Mouse (Mus musculus): ENCODE results near the gene Sec24b. TPM values are rescaled to one million over a fixed set of nuclear protein-coding genes. Genes with fewer than 3 reads are reported as not detected.

The Sec24b gene
- total and polyA plus RNA-seq, 3 experiments = 27.9 to 96.0 (median 64.9) TPM

DNA sequence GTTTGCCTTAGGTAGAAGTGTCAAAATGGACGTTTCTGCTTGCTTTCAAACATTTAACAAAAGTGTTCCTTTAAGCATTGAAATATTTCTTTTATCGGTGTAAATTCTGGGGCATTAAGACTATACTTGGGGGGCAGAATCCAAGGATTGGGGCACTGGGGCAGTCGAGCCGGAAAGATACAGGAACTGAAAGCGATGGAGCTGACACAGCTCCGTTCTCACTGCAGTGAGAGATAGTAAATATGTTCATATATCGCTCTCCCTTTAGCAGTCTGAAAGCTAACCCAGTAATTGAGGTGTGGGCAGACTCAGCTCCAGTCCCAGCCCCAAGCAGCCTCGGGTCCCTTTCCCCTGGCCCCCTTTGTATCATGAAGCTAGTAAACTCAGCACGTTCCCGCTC is 92.3 kb downstream of the Sec24b start:
- no peaks in the 10 kb centered on the region for H3K27me3 ChIP-seq (ENCODE audit: insufficient read depth, low read length)
- H3K36me3 ChIP-seq (replicated peaks) = no peaks in the 10 kb centered on the region
- no peaks in the 10 kb centered on the region for H3K4me1 ChIP-seq (ENCODE audit: insufficient read depth, low read depth, low read length)
- TF ChIP-seq CTCF (IDR thresholded peaks at IDR 0.05; ENCODE audit: low read depth, low read length) = no peak
- TF ChIP-seq GATA1 (IDR thresholded peaks at IDR 0.05; ENCODE audit: borderline replicate concordance, low read length) = no peak
- no peak for TF ChIP-seq GATA2 (IDR thresholded peaks at IDR 0.05; ENCODE audit: borderline replicate concordance, low read depth, low read length)
- no peak for TF ChIP-seq POLR2AphosphoS5 (IDR thresholded peaks at IDR 0.05; ENCODE audit: insufficient replicate concordance, low read depth, low read length)
- TF ChIP-seq TAL1 (conservative IDR thresholded peaks at IDR 0.05; ENCODE audit: low read depth, low read length) = no peak
- ATAC-seq (ENCODE audit: extremely low read depth, insufficient number of reproducible peaks, low FRiP score, poor library complexity, severe bottlenecking) = no peak
- peaks cover 8% of the 10 kb centered on the region for H3K9me3 ChIP-seq (replicated peaks)
- DNase-seq (ENCODE audit: low spot score) = no peak
- no peak overlapping the region for H3K4me3 ChIP-seq (ENCODE audit: low read depth, low read length)

DNA sequence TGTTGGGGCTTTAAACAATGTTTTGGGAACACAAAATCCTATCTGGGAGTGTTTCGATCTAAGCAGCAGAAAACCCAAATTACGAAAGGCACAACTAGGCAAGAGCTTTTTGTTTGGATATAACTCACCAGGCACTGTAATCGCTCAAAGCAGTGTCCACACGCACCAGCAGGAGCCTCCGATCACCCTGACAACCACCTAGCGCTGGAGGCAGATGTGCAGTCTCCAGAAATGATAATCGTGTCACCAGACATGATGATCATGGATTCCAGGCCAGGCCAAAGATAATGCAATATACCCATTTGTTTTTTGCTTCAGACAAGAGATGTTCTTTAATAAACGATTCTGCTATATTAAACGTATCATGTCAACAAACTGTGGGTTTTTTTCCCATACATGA is 93.5 kb downstream of the Sec24b start:
- H3K9me3 ChIP-seq (replicated peaks) = peaks cover 8% of the 10 kb centered on the region
- no peaks in the 10 kb centered on the region for H3K27me3 ChIP-seq (ENCODE audit: insufficient read depth, low read length)
- no peaks in the 10 kb centered on the region for H3K4me1 ChIP-seq (ENCODE audit: insufficient read depth, low read depth, low read length)
- DNase-seq (ENCODE audit: low spot score) = no peak
- TF ChIP-seq GATA1 (IDR thresholded peaks at IDR 0.05; ENCODE audit: borderline replicate concordance, low read length) = no peak
- no peak for TF ChIP-seq CTCF (IDR thresholded peaks at IDR 0.05; ENCODE audit: low read depth, low read length)
- TF ChIP-seq TAL1 (conservative IDR thresholded peaks at IDR 0.05; ENCODE audit: low read depth, low read length) = no peak
- TF ChIP-seq GATA2 (IDR thresholded peaks at IDR 0.05; ENCODE audit: borderline replicate concordance, low read depth, low read length) = no peak
- TF ChIP-seq POLR2AphosphoS5 (IDR thresholded peaks at IDR 0.05; ENCODE audit: insufficient replicate concordance, low read depth, low read length) = no peak
- no peaks in the 10 kb centered on the region for H3K36me3 ChIP-seq (replicated peaks)
- H3K4me3 ChIP-seq (ENCODE audit: low read depth, low read length) = no peak overlapping the region
- no peak for ATAC-seq (ENCODE audit: extremely low read depth, insufficient number of reproducible peaks, low FRiP score, poor library complexity, severe bottlenecking)

DNA sequence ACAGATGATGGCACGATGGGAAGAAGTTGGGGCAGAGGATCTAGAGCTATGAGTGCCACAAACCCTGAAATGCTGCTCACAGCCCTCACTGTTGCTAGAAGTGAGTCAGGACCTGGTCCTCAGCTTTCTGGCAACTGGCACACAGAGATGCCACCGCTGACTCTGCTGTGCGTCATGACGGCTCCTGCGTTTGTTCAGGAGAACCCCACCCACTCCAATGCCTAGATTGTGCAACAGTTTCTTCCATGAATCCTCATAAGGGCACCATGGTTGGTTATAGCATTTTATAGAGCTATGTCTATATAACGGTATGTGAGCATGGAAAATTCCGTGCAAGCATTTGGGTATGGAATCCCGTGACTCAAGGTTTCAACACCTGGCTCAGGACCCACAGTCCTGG is 96.7 kb downstream of the Sec24b start:
- DNase-seq (ENCODE audit: low spot score) (no peak), ATAC-seq (ENCODE audit: extremely low read depth, insufficient number of reproducible peaks, low FRiP score, poor library complexity, severe bottlenecking) (no peak)
- Histone ChIP-seq H3K4me3 (ENCODE audit: low read depth, low read length) (no peak overlapping the region), H3K9me3 (replicated peaks) (peaks cover 5% of the 10 kb centered on the region), H3K27me3 (ENCODE audit: insufficient read depth, low read length) (no peaks in the 10 kb centered on the region), H3K36me3 (replicated peaks) (no peaks in the 10 kb centered on the region), H3K4me1 (ENCODE audit: insufficient read depth, low read depth, low read length) (no peaks in the 10 kb centered on the region)
- no peak for TF ChIP-seq TAL1 (conservative IDR thresholded peaks at IDR 0.05; ENCODE audit: low read depth, low read length)
- TF ChIP-seq GATA1 (IDR thresholded peaks at IDR 0.05; ENCODE audit: borderline replicate concordance, low read length) = no peak
- no peak for TF ChIP-seq GATA2 (IDR thresholded peaks at IDR 0.05; ENCODE audit: borderline replicate concordance, low read depth, low read length)
- no peak for TF ChIP-seq POLR2AphosphoS5 (IDR thresholded peaks at IDR 0.05; ENCODE audit: insufficient replicate concordance, low read depth, low read length)
- no peak for TF ChIP-seq CTCF (IDR thresholded peaks at IDR 0.05; ENCODE audit: low read depth, low read length)

DNA sequence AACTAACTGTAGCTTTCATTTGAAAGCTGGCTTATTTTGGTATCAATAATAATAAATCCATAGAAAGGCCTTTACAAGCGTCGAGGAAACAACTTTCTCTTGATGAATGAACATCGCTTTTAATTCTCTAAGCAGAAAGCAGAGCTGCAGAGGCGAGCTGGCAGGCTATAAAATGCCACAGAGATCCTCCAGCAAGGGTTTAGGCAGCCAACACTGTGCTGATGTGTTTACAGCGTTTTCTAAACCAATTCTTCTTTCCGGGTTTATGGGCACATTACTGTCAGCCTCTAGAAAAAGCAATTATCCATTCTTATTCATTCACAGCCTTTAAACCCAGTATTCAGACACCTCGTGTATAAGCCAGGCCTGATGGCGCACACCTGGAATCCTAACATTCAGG is 98.8 kb downstream of the Sec24b start:
- Histone ChIP-seq H3K36me3 (replicated peaks) (no peaks in the 10 kb centered on the region), H3K4me1 (ENCODE audit: insufficient read depth, low read depth, low read length) (no peaks in the 10 kb centered on the region), H3K4me3 (ENCODE audit: low read depth, low read length) (no peak overlapping the region), H3K9me3 (replicated peaks) (no peaks in the 10 kb centered on the region), H3K27me3 (ENCODE audit: insufficient read depth, low read length) (no peaks in the 10 kb centered on the region)
- TF ChIP-seq GATA1 (IDR thresholded peaks at IDR 0.05; ENCODE audit: borderline replicate concordance, low read length) = no peak
- no peak for TF ChIP-seq CTCF (IDR thresholded peaks at IDR 0.05; ENCODE audit: low read depth, low read length)
- DNase-seq (ENCODE audit: low spot score) (no peak), ATAC-seq (ENCODE audit: extremely low read depth, insufficient number of reproducible peaks, low FRiP score, poor library complexity, severe bottlenecking) (no peak)

DNA sequence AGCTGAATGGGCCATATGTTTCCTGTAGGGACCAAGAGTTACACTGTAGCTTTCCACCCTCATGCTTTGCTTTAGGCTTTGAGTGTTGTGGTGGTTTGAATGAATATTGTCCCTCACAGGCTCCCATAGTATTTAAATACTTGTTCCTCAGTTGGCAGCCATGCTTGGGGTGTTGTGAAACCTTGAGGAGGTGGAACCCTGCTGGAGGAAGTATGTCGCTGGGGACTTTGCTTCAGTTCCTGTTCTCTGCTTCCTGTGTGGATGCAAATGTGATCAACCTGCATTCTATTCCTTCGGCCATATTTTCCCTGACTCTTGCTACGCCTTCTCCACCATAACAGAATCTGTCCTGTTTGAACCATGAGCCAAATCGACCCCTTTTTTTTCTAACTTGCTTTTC is 108.1 kb downstream of the Sec24b start:
- ATAC-seq (ENCODE audit: extremely low read depth, insufficient number of reproducible peaks, low FRiP score, poor library complexity, severe bottlenecking) = no peak

DNA sequence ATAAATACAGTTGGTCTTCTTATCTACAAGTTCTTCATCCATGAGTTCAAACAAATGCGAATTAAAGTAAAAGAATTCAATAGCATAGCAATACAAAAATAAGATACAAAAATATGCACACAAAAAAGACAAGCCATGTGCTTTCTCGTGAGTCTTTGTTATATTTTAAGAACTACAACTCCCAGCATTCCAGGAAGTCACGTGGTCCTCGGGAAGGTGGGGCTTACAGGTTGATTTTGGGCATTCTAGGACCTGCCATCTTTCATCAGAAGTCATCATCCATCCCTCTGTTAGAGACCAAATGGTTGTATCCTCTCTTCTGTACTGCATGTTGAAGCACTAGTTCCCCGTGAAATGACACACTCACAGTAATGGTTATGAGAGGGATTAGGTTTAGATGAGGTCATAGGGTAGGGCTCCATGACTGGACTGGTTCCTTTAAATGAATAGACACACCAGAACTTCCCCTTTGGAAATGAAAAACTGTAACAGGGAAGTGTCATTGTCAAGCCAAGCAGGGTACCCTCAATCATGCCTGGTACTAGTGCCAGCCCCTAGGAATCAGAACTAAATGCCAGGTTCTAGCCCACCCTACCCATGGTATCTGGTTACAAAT is 112.1 kb downstream of the Sec24b start:
- Histone ChIP-seq H3K9me3 (replicated peaks) (no peaks in the 10 kb centered on the region), H3K4me3 (ENCODE audit: low read depth, low read length) (no peak overlapping the region), H3K4me1 (ENCODE audit: insufficient read depth, low read depth, low read length) (peaks cover 5% of the 10 kb centered on the region), H3K27me3 (ENCODE audit: insufficient read depth, low read length) (peaks cover 4% of the 10 kb centered on the region), H3K36me3 (replicated peaks) (no peaks in the 10 kb centered on the region)
- TF ChIP-seq POLR2AphosphoS5 (IDR thresholded peaks at IDR 0.05; ENCODE audit: insufficient replicate concordance, low read depth, low read length) (no peak), CTCF (IDR thresholded peaks at IDR 0.05; ENCODE audit: low read depth, low read length) (no peak), GATA2 (IDR thresholded peaks at IDR 0.05; ENCODE audit: borderline replicate concordance, low read depth, low read length) (no peak), GATA1 (IDR thresholded peaks at IDR 0.05; ENCODE audit: borderline replicate concordance, low read length) (no peak), TAL1 (conservative IDR thresholded peaks at IDR 0.05; ENCODE audit: low read depth, low read length) (no peak)
- ATAC-seq (ENCODE audit: extremely low read depth, insufficient number of reproducible peaks, low FRiP score, poor library complexity, severe bottlenecking) = no peak
- no peak for DNase-seq (ENCODE audit: low spot score)

More for the DNA sequence above, 108.1 kb downstream of the Sec24b start:
- Histone ChIP-seq H3K4me1 (ENCODE audit: insufficient read depth, low read depth, low read length) (no peaks in the 10 kb centered on the region), H3K4me3 (ENCODE audit: low read depth, low read length) (no peak overlapping the region), H3K27me3 (ENCODE audit: insufficient read depth, low read length) (peaks cover 2% of the 10 kb centered on the region), H3K9me3 (replicated peaks) (no peaks in the 10 kb centered on the region), H3K36me3 (replicated peaks) (no peaks in the 10 kb centered on the region)
- TF ChIP-seq GATA2 (IDR thresholded peaks at IDR 0.05; ENCODE audit: borderline replicate concordance, low read depth, low read length) (no peak), POLR2AphosphoS5 (IDR thresholded peaks at IDR 0.05; ENCODE audit: insufficient replicate concordance, low read depth, low read length) (no peak), GATA1 (IDR thresholded peaks at IDR 0.05; ENCODE audit: borderline replicate concordance, low read length) (no peak), CTCF (IDR thresholded peaks at IDR 0.05; ENCODE audit: low read depth, low read length) (no peak), TAL1 (conservative IDR thresholded peaks at IDR 0.05; ENCODE audit: low read depth, low read length) (no peak)
- DNase-seq (ENCODE audit: low spot score) = no peak

Data from G1E (cell line).